Mouse (Mus musculus) C2C12 (cell line): ENCODE results near the gene Ppp5c.

ENCODE experiments used
- CTCF ChIP-seq: IDR thresholded peaks from one replicate; pipeline ENCODE4 v1.5.1; 2011; ENCODE audit not compliant: control insufficient read depth, insufficient read depth, insufficient read length
- FOSL1 ChIP-seq: IDR thresholded peaks from one replicate; pipeline ENCODE4 v1.8.0; 2011; ENCODE audit warnings: mild to moderate bottlenecking, low read length; ENCODE audit not compliant: poor library complexity, insufficient read depth, severe bottlenecking
- MYOD1 ChIP-seq: IDR thresholded peaks from one replicate; pipeline ENCODE4 v1.6.1; 2011; ENCODE audit warnings: low read depth; ENCODE audit not compliant: control insufficient read depth, insufficient read length
- USF1 ChIP-seq: IDR thresholded peaks from one replicate; pipeline ENCODE4 v1.6.1; 2011; ENCODE audit warnings: low read depth, mild to moderate bottlenecking, control low read depth, moderate library complexity

GRCm38 (mm10) chr7:16999233-16999632 lies 28.5 kb downstream of the Ppp5c start:
- TF ChIP-seq CTCF (no peak), MYOD1 (no peak), USF1 (no peak), FOSL1 (no peak)
